Mouse (Mus musculus): ENCODE data around the gene Hist1h2ad. TPM values are rescaled to one million over a fixed set of nuclear protein-coding genes. Genes with fewer than 3 reads are reported as not detected.

Hist1h2ad gene
- total RNA-seq, 1 experiment from 2014 or later, result 1.5 TPM

DNA sequence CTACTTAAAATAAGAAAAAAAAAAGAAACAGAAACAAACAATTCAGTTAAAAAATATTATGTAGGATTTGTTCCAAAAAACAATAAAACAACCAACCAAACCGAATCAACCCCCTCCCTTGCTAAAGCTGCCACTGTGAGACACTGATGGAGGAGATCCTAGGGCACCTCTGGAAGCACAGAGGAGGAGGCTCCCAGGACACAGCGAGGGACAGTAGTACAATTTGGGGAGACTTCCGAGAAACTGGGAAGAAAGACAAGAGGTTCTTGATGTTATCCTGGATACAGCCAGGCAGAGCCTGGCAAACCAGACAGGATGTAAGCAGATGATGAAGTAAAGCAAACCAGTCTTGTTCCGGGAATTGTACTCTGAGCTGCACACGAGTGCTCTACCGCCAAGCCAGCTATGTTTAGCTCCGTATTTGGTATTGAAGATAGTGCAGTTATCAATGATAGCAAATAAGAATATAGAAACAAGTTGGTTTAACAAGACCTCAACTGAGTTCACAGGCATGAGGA lies 29.1 kb downstream of the Hist1h2ad start:
- ATAC-seq (replicated peaks; ENCODE audit: insufficient number of reproducible peaks, low FRiP score, low TSS enrichment, poor library complexity, severe bottlenecking), result no peak

DNA sequence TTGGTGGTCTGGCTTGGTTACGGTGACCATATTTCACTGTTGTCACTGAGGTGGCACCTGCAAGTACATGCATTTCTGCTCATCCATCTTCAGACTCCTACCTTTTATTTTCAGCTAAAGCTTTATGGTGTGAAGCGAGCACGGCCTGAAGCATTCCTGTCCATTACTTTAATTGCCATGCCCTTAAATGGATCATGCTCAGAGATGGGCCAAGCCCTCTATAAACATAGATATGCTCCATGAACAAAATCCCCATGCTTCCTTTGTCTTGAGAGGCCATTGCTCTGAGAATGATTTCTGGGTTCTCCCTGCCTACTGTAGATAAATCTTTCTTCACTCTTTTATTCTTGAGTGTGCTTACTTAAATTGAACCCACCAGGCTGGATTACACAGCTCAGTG lies 30.3 kb downstream of the Hist1h2ad start:
- no peak for ATAC-seq (replicated peaks; ENCODE audit: insufficient number of reproducible peaks, low FRiP score, low TSS enrichment, poor library complexity, severe bottlenecking)

DNA sequence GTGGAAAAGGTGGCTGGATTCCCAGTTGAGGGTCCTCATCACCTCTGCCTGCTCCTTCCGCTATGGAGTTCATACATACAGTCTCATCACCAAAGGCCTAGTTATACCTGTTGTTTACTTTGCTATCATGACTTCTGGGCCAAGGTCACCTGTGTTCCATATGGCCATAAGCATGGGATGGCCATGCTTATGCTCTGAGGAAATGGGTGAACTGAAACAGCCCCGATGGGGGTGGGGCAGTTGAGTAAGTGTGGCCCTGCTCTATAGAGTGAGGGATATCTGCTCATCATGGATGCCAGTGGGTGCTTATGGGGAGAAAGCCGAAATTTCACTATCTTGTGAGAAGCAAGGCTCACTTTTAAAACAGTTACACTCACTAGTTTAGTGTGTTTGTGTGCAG lies 30.9 kb downstream of the Hist1h2ad start:
- ATAC-seq (replicated peaks; ENCODE audit: insufficient number of reproducible peaks, low FRiP score, low TSS enrichment, poor library complexity, severe bottlenecking), result no peak

DNA sequence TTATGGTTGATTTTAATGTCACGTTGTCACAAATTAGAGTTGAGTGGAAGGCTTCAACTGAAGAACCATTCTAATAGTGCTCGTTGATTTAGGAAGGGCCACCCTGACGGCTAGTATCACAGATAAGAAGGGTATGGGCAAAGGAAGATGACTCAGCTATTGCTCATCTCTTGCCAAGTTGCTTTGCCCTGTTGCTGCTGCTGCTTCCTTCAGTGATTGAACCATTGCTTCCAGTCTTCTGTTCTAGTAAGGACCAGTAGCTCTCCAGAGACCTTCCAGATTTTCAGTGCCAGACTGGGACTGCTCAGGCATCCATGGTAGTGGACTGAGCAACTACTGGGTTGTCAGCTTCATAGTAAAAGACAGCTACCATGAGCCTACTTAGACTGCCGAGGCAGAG lies 35.0 kb downstream of the Hist1h2ad start:
- no peak for ATAC-seq (replicated peaks; ENCODE audit: insufficient number of reproducible peaks, low FRiP score, low TSS enrichment, poor library complexity, severe bottlenecking)

DNA sequence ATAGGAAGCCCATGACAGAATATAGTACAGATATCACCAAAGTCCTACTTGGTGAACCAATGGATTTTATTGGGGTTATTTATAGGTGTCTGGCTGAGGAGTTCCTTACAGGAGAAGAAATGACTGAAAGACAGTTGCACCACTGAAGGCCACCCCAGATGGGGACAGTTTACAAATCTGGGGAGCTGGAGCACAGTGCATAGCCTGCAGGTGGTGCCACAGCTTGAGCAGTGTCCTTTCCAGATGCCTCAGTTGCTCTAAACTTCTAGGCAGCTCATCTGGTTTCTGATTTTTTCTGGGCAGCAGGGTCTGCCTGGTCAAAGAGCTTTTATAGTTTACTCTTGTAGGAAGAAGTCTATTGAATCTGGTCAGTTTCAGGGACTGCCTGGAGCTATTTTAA lies 35.7 kb downstream of the Hist1h2ad start:
- ATAC-seq (replicated peaks; ENCODE audit: insufficient number of reproducible peaks, low FRiP score, low TSS enrichment, poor library complexity, severe bottlenecking), result no peak

DNA sequence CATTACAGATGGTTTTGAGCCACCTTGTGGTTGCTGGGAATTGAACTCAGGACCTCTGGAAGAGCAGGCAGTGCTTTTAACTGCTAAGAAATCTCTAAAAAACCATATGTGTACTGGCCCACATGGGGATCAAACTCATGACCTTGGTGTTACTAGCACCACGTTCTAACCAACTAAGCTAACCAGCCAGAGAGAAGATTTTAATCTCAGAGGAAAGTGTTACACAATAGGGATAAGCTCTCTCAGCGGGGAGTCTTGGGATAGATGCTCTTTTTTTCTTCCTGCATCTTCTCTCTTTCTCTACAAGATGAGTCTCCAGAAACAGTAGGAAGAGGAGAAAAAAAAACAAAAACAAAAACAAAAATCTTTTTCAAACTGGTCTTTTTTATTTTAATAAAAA lies 36.2 kb downstream of the Hist1h2ad start:
- no peak for ATAC-seq (replicated peaks; ENCODE audit: insufficient number of reproducible peaks, low FRiP score, low TSS enrichment, poor library complexity, severe bottlenecking)

DNA sequence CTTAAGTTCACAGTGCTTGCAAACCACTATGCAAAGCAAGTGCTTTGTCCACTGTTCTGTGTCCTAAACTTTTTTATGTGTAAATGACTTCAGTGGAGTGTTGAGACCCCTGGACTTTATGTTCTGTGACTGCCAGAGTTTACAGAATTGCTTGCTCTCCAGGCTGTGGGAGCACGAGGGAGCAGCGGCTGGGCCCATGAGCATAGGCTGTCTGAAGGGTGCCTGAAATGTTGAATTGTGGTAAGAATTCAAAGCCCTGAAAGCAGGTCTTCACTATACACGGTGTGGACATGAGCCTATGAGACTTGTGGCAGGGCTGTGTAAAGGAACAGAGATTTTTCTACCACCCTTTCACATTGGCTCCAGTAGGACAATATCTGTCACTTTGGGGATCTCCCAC lies 37.5 kb downstream of the Hist1h2ad start:
- no peak for ATAC-seq (replicated peaks; ENCODE audit: insufficient number of reproducible peaks, low FRiP score, low TSS enrichment, poor library complexity, severe bottlenecking)

DNA sequence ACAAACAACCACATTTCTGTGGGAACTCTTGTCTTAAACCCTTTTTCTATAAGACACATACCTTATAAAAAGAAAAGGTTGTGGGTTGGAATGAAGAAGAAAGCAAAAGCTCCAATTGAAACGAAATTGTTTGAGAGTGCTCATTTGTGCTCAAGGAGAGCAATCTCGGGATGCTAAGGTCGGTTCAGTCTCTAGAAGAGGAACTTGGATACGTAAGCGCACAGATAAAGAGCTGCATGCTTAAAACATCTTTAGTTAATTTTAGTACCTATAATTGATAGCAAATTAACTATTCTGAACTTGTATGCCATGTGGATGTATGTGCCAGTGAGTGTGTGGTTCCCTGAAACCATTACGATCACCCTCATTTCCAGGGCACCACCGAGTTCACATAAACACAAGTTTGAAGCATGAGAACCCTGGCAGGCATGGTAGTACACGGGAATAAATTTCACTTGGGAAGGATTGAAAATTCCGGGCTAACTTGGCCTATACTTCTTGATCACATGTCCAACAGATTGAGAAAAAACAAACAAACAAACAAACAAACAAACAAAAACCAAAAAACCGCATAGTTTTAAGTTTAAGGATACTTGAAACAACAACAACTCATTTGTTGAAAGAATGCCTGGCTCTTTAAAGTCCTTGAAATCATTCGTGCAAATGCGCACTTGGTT lies 46.0 kb downstream of the Hist1h2ad start:
- no peak for ATAC-seq (replicated peaks; ENCODE audit: insufficient number of reproducible peaks, low FRiP score, low TSS enrichment, poor library complexity, severe bottlenecking)

DNA sequence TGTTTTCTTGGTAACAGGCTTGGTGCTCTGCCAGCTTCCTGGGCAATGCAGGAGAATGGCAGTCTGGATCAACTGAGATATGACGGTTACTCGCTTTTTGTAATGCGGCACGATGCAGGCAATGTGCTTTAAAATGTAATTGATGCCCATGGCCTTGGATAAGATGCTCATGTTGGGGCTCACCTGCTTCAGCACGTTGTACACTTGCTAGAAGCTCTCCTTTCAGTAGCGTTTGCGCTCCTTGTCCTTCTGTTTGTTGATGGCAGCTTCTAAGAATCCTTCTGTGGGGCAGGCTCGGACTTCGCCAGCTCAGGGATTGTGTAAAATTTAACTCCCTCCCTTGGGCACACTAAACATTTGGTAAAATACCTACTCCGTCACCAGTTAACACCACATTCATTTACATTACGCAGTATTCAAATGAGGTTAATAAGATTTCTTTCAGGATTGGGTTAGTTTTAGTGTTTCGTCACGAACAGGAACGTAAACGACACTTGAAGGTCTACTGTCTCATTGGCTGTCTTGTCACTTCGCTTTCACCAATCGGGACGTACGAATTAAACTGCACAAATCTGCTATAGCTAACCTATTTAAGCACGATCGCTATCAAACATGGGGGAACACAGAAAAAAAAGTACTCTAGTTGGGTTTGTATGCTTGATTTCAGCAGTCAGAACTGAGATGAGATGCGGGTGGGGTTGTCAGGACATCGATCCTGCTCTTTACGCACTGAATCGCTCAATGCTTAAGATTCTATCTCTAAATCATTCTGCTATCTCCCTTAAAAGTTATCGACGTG lies 46.8 kb downstream of the Hist1h2ad start, which contains the start of gene Hist1h2be:
Hist1h2be (minus strand) TSS at position 392 of the 799 bp plus-strand sequence.
- ATAC-seq (replicated peaks; ENCODE audit: insufficient number of reproducible peaks, low FRiP score, low TSS enrichment, poor library complexity, severe bottlenecking), result peak; percentile 79

DNA sequence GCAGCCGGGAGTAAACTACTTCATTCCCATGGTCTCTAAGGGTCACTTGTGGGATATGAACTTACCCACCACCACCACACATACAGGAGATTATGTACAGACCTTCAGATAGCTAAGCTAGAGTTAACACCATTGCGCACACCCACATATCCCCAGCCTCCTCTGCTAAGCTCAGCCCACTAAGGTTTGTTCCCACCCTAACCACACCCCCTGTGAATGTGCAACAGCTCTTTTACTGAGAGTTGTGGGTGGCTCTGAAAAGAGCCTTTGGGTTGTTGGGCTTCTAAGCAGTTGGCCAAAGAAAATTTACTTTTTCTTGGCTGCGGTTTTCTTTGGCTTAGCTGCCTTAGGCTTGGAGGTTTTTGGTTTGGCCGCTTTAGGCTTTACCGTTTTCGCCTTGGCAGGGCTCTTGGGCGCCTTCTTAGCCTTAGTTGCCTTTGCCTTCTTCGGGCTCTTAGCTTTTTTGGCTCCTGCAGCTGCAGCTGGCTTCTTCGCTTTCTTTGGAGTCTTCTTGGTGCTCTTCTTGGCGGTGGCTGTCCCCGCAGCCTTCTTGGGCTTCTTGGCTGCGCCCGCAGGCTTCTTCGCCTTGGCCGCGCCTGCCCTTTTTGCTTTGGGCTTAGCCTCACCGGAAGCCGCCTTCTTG lies 47.5 kb downstream of the Hist1h2ad start:
- ATAC-seq (replicated peaks; ENCODE audit: insufficient number of reproducible peaks, low FRiP score, low TSS enrichment, poor library complexity, severe bottlenecking), result peak; percentile 80

DNA sequence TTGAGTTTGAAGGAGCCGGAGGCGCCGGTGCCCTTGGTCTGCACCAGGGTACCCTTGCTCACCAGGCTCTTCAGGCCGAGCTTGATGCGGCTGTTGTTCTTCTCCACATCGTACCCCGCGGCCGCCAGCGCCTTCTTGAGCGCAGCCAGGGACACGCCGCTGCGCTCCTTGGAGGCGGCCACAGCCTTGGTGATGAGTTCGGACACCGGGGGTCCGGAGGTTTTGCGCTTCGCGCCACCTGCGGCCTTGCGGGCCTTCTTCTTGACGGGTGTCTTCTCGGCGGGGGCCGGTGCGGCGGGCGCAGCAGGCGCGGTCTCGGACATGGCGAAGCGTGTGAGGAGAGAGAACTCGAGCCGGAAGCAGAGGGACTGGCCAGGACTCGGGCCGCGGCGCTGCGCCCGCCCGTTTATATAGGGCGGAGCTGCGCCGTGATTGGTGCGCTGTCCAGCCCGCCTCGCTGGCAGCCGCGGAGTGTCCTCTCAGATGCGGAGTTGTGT lies 48.0 kb downstream of the Hist1h2ad start, which contains the start of gene Hist1h1e:
Hist1h1e (minus strand) TSS at position 384 of the 497 bp plus-strand sequence.
- ATAC-seq (replicated peaks; ENCODE audit: insufficient number of reproducible peaks, low FRiP score, low TSS enrichment, poor library complexity, severe bottlenecking), result peak; percentile 73

DNA sequence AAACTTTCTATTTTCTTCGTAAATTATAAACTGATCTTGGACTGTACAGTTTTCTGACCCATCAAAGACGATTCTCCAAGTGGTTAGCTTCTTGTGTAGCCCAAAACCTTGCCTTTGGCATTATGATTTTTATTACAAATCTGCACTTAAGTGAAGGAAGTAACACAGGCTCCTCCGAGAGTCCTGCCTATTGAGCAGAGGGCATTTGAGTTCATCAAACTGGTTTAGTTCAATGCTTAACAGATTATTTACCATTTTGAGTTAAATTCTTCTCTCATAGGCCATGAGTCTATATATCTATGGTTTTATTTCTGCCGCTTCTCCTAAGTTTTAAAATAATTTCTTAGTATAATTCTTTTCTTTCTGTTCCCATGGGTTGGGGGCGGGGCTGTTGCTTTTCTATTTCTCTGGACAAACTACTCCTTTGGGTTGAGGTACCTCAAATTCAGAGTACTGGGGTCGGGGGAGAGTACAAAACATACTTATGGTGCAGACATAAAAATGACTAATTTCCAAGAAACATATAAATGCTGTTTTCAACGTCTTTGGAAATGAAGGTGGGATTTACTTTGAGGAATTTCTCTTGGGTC lies 48.8 kb downstream of the Hist1h2ad start:
- no peak for ATAC-seq (replicated peaks; ENCODE audit: insufficient number of reproducible peaks, low FRiP score, low TSS enrichment, poor library complexity, severe bottlenecking)

Other genes starting within 250 kb of the Hist1h2ad start
- gene Zfp322a, start 205.2 kb upstream of the Hist1h2ad start, total RNA-seq (2017), result 27.6 to 70.6 TPM (median 42.7 TPM) in 3 replicates
- 12.1 to 15.9 TPM (median 13.2 TPM) in 3 replicates for gene Abt1, start 150.5 kb upstream of the Hist1h2ad start, total RNA-seq (2017)
- gene Btn1a1, start 108.5 kb upstream of the Hist1h2ad start, total RNA-seq (2017), result not detected in 3 replicates
- not detected in 3 replicates for gene Btn2a2, start 85.5 kb upstream of the Hist1h2ad start, total RNA-seq (2017)
- 24.5 to 149 TPM (median 46.4 TPM) in 3 replicates for gene Hist1h4h, start 43.3 kb upstream of the Hist1h2ad start, total RNA-seq (2017)
- gene Hist1h2af, start 40.5 kb upstream of the Hist1h2ad start, total RNA-seq (2017), result 1.4 to 11.6 TPM in 2 of 3 replicates, not detected in the other
- gene Hist1h3g, start 39.0 kb upstream of the Hist1h2ad start, total RNA-seq (2017), result not detected in 3 replicates
- 0.21 to 4.4 TPM (median 2.1 TPM) in 3 replicates for gene Hist1h2bh, start 31.0 kb upstream of the Hist1h2ad start, total RNA-seq (2017)
- 0.53 to 21.8 TPM (median 16.4 TPM) in 3 replicates for gene Hist1h3f, start 30.3 kb upstream of the Hist1h2ad start, total RNA-seq (2017)
- gene Hist1h4f, start 22.7 kb upstream of the Hist1h2ad start, total RNA-seq (2017), result 42.2 to 123 TPM (median 49.9 TPM) in 3 replicates
- 16.3 to 25.9 TPM (median 21.9 TPM) in 3 replicates for gene Hist1h1d, start 21.1 kb upstream of the Hist1h2ad start, total RNA-seq (2017)
- gene Hist1h3e, start 12.0 kb upstream of the Hist1h2ad start, total RNA-seq (2017), result 12.4 to 48.1 TPM (median 39.4 TPM) in 3 replicates
- 6.1 to 28.4 TPM (median 15.0 TPM) in 3 replicates for gene Hist1h2ae, start 3.2 kb upstream of the Hist1h2ad start, total RNA-seq (2017)
- 86.4 to 193 TPM (median 86.9 TPM) in 3 replicates for gene Hist1h2bg, start 3.0 kb upstream of the Hist1h2ad start, total RNA-seq (2017)
- gene Hist1h2bf, start 185 bp upstream of the Hist1h2ad start, total RNA-seq (2017), result 19.2 to 51.4 TPM (median 45.4 TPM) in 3 replicates
- 1.5 to 3.3 TPM (median 2.1 TPM) in 3 replicates for gene Hist1h3d, start 1.4 kb downstream of the Hist1h2ad start, total RNA-seq (2017)
- 78.9 to 170 TPM (median 90.0 TPM) in 3 replicates for gene Hist1h4d, start 7.2 kb downstream of the Hist1h2ad start, total RNA-seq (2017)
- gene Hist1h2be, start 46.7 kb downstream of the Hist1h2ad start, total RNA-seq (2017), result 13.1 to 35.9 TPM (median 14.5 TPM) in 3 replicates
- 81.6 to 216 TPM (median 97.2 TPM) in 3 replicates for gene Hist1h1e, start 48.2 kb downstream of the Hist1h2ad start, total RNA-seq (2017)
- 5.0 to 8.9 TPM (median 8.3 TPM) in 3 replicates for gene Hist1h2ac, start 109.6 kb downstream of the Hist1h2ad start, total RNA-seq (2017)
- gene Hist1h2bc, start 109.8 kb downstream of the Hist1h2ad start, total RNA-seq (2017), result 28.7 to 101 TPM (median 49.7 TPM) in 3 replicates
- gene Hist1h1t, start 121.4 kb downstream of the Hist1h2ad start, total RNA-seq (2017), result not detected in 3 replicates
- 82.1 to 150 TPM (median 93.5 TPM) in 3 replicates for gene Hist1h4c, start 124.1 kb downstream of the Hist1h2ad start, total RNA-seq (2017)
- gene Hfe, start 136.5 kb downstream of the Hist1h2ad start, total RNA-seq (2017), result 90.6 to 170 TPM (median 150 TPM) in 3 replicates
- 589 to 739 TPM (median 677 TPM) in 3 replicates for gene Hist1h1c, start 164.4 kb downstream of the Hist1h2ad start, total RNA-seq (2017)
- 6.8 TPM in 1 of 3 replicates, not detected in the others for gene Hist1h3c, start 171.2 kb downstream of the Hist1h2ad start, total RNA-seq (2017)
- gene Hist1h2bb, start 172.4 kb downstream of the Hist1h2ad start, total RNA-seq (2017), result 151 to 300 TPM (median 178 TPM) in 3 replicates
- 64.3 to 74.6 TPM in 2 of 3 replicates, not detected in the other for gene Hist1h2ab, start 176.7 kb downstream of the Hist1h2ad start, total RNA-seq (2017)
- 9.7 TPM in 1 of 3 replicates, not detected in the others for gene Hist1h3b, start 177.9 kb downstream of the Hist1h2ad start, total RNA-seq (2017)
- 10.8 to 62.1 TPM (median 12.1 TPM) in 3 replicates for gene Hist1h4b, start 182.6 kb downstream of the Hist1h2ad start, total RNA-seq (2017)
- gene Hist1h4a, start 186.8 kb downstream of the Hist1h2ad start, total RNA-seq (2017), result 43.2 to 186 TPM (median 59.3 TPM) in 3 replicates
- 4.6 to 86.2 TPM (median 18.3 TPM) in 3 replicates for gene Hist1h3a, start 188.0 kb downstream of the Hist1h2ad start, total RNA-seq (2017)
- gene Hist1h1a, start 189.3 kb downstream of the Hist1h2ad start, total RNA-seq (2017), result 55.4 to 86.3 TPM (median 64.8 TPM) in 3 replicates
- gene Trim38, start 195.5 kb downstream of the Hist1h2ad start, total RNA-seq (2017), result not detected in 3 replicates
- gene Slc17a2, start 232.6 kb downstream of the Hist1h2ad start, total RNA-seq (2017), result not detected in 3 replicates